Mouse (Mus musculus) embryo, embryonic 11 days (tissue): ENCODE results near the gene Anks1.
A peak's percentile ranks its signal among the peaks of the same experiment; 100 is the strongest.

Source experiments
- DNase-seq: peaks from one replicate; pipeline ENCODE4 v3.0.0-alpha.2; 2015

Gene Anks1

GRCm38 (mm10) chr17:27908888-27909621 is at the start of gene Anks1:
TSS of gene Anks1 (plus strand) at chr17:27909306.
- peak; percentile 91 for DNase-seq

GRCm38 (mm10) chr17:27865461-27865860 is 43.6 kb upstream of the Anks1 start:
- no peak for DNase-seq

GRCm38 (mm10) chr17:27866737-27867136 is 42.4 kb upstream of the Anks1 start:
- DNase-seq = no peak

- no peak for DNase-seq
Observed at GRCm38 (mm10) chr17:27871851-27872250, 37.3 kb upstream of the Anks1 start.

- no peak for DNase-seq
Observed at GRCm38 (mm10) chr17:27873583-27873982, 35.5 kb upstream of the Anks1 start.

- DNase-seq = no peak
Observed at GRCm38 (mm10) chr17:27874510-27874909, 34.6 kb upstream of the Anks1 start.

- DNase-seq = peak; percentile 46
Observed at GRCm38 (mm10) chr17:27881518-27881917, 27.6 kb upstream of the Anks1 start.

- DNase-seq = no peak
Observed at GRCm38 (mm10) chr17:27883129-27883528, 26.0 kb upstream of the Anks1 start.

GRCm38 (mm10) chr17:27883994-27884393 is 25.1 kb upstream of the Anks1 start:
- DNase-seq = no peak

- no peak for DNase-seq
Observed at GRCm38 (mm10) chr17:27886499-27887210, 22.5 kb upstream of the Anks1 start.

- DNase-seq = peak; percentile 95
Observed at GRCm38 (mm10) chr17:27907512-27908205, 1.4 kb upstream of the Anks1 start.

- DNase-seq = peak; percentile 30
Observed at GRCm38 (mm10) chr17:27908206-27908887, 759 bp upstream of the Anks1 start.

GRCm38 (mm10) chr17:27909622-27910500 is 755 bp downstream of the Anks1 start, which contains the start of gene Taf11:
TSS of gene Taf11 (minus strand) at chr17:27909844.
- DNase-seq = peak; percentile 59

- DNase-seq = no peak
Observed at GRCm38 (mm10) chr17:27911371-27911770, 2.3 kb downstream of the Anks1 start.

GRCm38 (mm10) chr17:27914742-27915141 is 5.6 kb downstream of the Anks1 start:
- no peak for DNase-seq

GRCm38 (mm10) chr17:27916366-27916765 is 7.3 kb downstream of the Anks1 start:
- DNase-seq = no peak

- no peak for DNase-seq
Observed at GRCm38 (mm10) chr17:27920676-27921075, 11.6 kb downstream of the Anks1 start.

GRCm38 (mm10) chr17:27922174-27922712 is 13.1 kb downstream of the Anks1 start:
- no peak for DNase-seq

GRCm38 (mm10) chr17:27925054-27925453 is 15.9 kb downstream of the Anks1 start:
- no peak for DNase-seq

GRCm38 (mm10) chr17:27925504-27925903 is 16.4 kb downstream of the Anks1 start:
- no peak for DNase-seq

- no peak for DNase-seq
Observed at GRCm38 (mm10) chr17:27930291-27930690, 21.2 kb downstream of the Anks1 start.

GRCm38 (mm10) chr17:27931826-27932225 is 22.7 kb downstream of the Anks1 start:
- no peak for DNase-seq
